Mouse (Mus musculus): Measurements from ENCODE around the gene Kcnh1. TPM values are rescaled to one million over a fixed set of nuclear protein-coding genes. Genes with fewer than 3 reads are reported as not detected.

Gene Kcnh1
- polyA plus RNA-seq, 1 experiment from 2014 or later = 3.0 TPM

DNA sequence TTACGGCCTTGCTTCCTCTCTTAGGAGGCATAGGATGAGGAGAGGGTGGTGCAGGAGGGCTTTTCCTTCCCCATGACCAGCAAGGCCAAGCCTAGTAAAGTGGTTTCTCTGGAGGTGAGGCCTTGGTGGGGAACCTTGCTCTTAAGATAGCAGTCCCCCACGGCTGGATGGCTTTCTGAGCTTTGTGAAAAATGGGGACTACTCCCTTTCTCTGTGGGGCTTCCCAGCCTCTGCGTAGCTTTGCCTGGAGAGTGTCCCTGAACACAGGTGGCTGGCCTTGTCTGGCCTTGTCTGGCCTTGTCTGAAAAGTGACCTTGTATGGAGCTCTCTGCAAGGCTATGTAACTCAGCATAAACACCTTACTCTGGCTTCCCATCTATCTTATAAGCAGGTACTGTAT, 56.3 kb downstream of the Kcnh1 start:
- no peak overlapping the region for H3K27ac ChIP-seq (ENCODE audit: low read length)
- H3K27me3 ChIP-seq (ENCODE audit: control insufficient read depth, insufficient read depth, low read depth, low read length) = no peaks in the 10 kb centered on the region
- H3K4me2 ChIP-seq (ENCODE audit: low read length) = no peak overlapping the region
- H3K4me1 ChIP-seq (ENCODE audit: control insufficient read depth, insufficient read depth, low read length) = no peaks in the 10 kb centered on the region
- no peak overlapping the region for H3K4me3 ChIP-seq (ENCODE audit: low read depth, low read length)
- ATAC-seq = no peak
- no peaks in the 10 kb centered on the region for H3K36me3 ChIP-seq (ENCODE audit: control insufficient read depth, insufficient read depth, low read length)
- 76% methylated on average over 3 of the region's 3 CpGs for WGBS
- no peaks in the 10 kb centered on the region; the same call in 1 of the 2 replicates for H3K9me3 ChIP-seq (replicated peaks; ENCODE audit: control insufficient read depth, low read length, poor library complexity, severe bottlenecking)
- H3K9ac ChIP-seq (ENCODE audit: low read depth, low read length) = no peak overlapping the region

GRCm38 (mm10) chr1:192259146-192259545, 68.6 kb downstream of the Kcnh1 start:
- H3K4me3 ChIP-seq (ENCODE audit: low read depth, low read length) = no peak overlapping the region
- no peaks in the 10 kb centered on the region for H3K4me1 ChIP-seq (ENCODE audit: control insufficient read depth, insufficient read depth, low read length)
- 86% methylated on average over 5 of the region's 5 CpGs for WGBS

DNA sequence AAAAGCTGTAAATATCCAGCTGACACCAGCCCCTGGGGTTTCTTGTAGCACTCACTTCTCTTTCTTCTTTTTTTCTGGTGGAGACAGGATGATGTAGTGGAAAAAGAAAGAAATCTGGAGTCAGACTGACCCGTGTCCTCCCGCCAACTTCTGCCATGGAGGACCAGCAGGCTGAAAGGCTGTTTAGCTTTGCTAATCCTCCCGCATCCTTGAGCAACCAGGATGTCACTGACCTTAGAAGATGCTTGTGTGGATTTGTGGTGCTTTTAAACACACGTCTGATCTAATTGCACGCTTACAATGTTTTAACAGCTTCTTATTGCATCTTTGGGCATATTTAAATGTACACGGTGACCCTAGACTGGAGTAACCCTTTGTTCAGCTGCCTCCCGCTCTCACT, 69.0 kb downstream of the Kcnh1 start:
- Histone ChIP-seq H3K27ac (ENCODE audit: low read length) (no peak overlapping the region), H3K9me3 (replicated peaks; ENCODE audit: control insufficient read depth, low read length, poor library complexity, severe bottlenecking) (no peaks in the 10 kb centered on the region), H3K9ac (ENCODE audit: low read depth, low read length) (no peak overlapping the region), H3K27me3 (ENCODE audit: control insufficient read depth, insufficient read depth, low read depth, low read length) (no peaks in the 10 kb centered on the region), H3K4me2 (ENCODE audit: low read length) (no peak overlapping the region), H3K36me3 (ENCODE audit: control insufficient read depth, insufficient read depth, low read length) (no peaks in the 10 kb centered on the region), H3K4me1 (ENCODE audit: control insufficient read depth, insufficient read depth, low read length) (no peaks in the 10 kb centered on the region), H3K4me3 (ENCODE audit: low read depth, low read length) (no peak overlapping the region)
- no peak for ATAC-seq
- 57% methylated on average over 7 of the region's 7 CpGs for WGBS

More at GRCm38 (mm10) chr1:192259146-192259545, 68.6 kb downstream of the Kcnh1 start:
- H3K27ac ChIP-seq (ENCODE audit: low read length) = no peak overlapping the region
- no peak for ATAC-seq
- H3K27me3 ChIP-seq (ENCODE audit: control insufficient read depth, insufficient read depth, low read depth, low read length) = no peaks in the 10 kb centered on the region
- no peak overlapping the region for H3K4me2 ChIP-seq (ENCODE audit: low read length)
- no peak overlapping the region for H3K9ac ChIP-seq (ENCODE audit: low read depth, low read length)
- H3K36me3 ChIP-seq (ENCODE audit: control insufficient read depth, insufficient read depth, low read length) = no peaks in the 10 kb centered on the region
- H3K9me3 ChIP-seq (replicated peaks; ENCODE audit: control insufficient read depth, low read length, poor library complexity, severe bottlenecking) = no peaks in the 10 kb centered on the region

- Histone ChIP-seq H3K27me3 (ENCODE audit: control insufficient read depth, insufficient read depth, low read depth, low read length) (no peaks in the 10 kb centered on the region), H3K27ac (ENCODE audit: low read length) (no peak overlapping the region), H3K4me2 (ENCODE audit: low read length) (no peak overlapping the region), H3K4me3 (ENCODE audit: low read depth, low read length) (no peak overlapping the region), H3K36me3 (ENCODE audit: control insufficient read depth, insufficient read depth, low read length) (no peaks in the 10 kb centered on the region), H3K9ac (ENCODE audit: low read depth, low read length) (no peak overlapping the region), H3K9me3 (replicated peaks; ENCODE audit: control insufficient read depth, low read length, poor library complexity, severe bottlenecking) (no peaks in the 10 kb centered on the region), H3K4me1 (ENCODE audit: control insufficient read depth, insufficient read depth, low read length) (no peaks in the 10 kb centered on the region)
- no peak for ATAC-seq
- whole genome bisulfite sequencing = 89% methylated on average over 1 of the region's 1 CpGs
These were observed 75.1 kb downstream of the Kcnh1 start for GRCm38 (mm10) chr1:192265704-192266103.

GRCm38 (mm10) chr1:192266956-192267355, 76.4 kb downstream of the Kcnh1 start:
- ATAC-seq = no peak

DNA sequence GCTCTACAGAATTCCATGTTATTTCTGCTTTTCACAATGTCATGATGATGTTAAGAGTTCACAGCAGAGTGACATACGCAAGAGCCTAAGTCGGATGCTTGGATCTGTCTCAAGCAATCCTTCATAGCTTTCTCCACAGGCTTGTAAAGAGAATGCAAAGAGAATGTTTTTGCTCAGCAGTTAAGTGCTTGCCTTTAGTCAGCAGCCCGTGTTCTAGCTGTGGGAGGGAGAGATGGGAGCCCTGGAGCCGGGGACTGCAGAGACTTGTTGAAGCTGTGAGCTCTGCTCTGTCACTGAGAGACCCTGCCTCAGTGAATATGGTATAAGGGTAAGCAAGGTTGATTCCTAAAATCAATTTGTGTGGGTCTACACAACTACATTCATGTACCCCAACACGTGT, 78.3 kb downstream of the Kcnh1 start:
- Histone ChIP-seq H3K9ac (ENCODE audit: low read depth, low read length) (no peak overlapping the region), H3K27me3 (ENCODE audit: control insufficient read depth, insufficient read depth, low read depth, low read length) (no peaks in the 10 kb centered on the region), H3K4me3 (ENCODE audit: low read depth, low read length) (no peak overlapping the region), H3K9me3 (replicated peaks; ENCODE audit: control insufficient read depth, low read length, poor library complexity, severe bottlenecking) (no peaks in the 10 kb centered on the region), H3K4me2 (ENCODE audit: low read length) (no peak overlapping the region), H3K4me1 (ENCODE audit: control insufficient read depth, insufficient read depth, low read length) (no peaks in the 10 kb centered on the region), H3K36me3 (ENCODE audit: control insufficient read depth, insufficient read depth, low read length) (no peaks in the 10 kb centered on the region), H3K27ac (ENCODE audit: low read length) (no peak overlapping the region)
- no peak for ATAC-seq
- 84% methylated on average over 5 of the region's 5 CpGs for WGBS

More at GRCm38 (mm10) chr1:192266956-192267355, 76.4 kb downstream of the Kcnh1 start:
- no peaks in the 10 kb centered on the region for H3K27me3 ChIP-seq (ENCODE audit: control insufficient read depth, insufficient read depth, low read depth, low read length)
- H3K4me2 ChIP-seq (ENCODE audit: low read length) = no peak overlapping the region
- WGBS = 95% methylated on average over 6 of the region's 6 CpGs
- no peaks in the 10 kb centered on the region for H3K36me3 ChIP-seq (ENCODE audit: control insufficient read depth, insufficient read depth, low read length)
- H3K4me1 ChIP-seq (ENCODE audit: control insufficient read depth, insufficient read depth, low read length) = no peaks in the 10 kb centered on the region
- no peak overlapping the region for H3K4me3 ChIP-seq (ENCODE audit: low read depth, low read length)
- H3K27ac ChIP-seq (ENCODE audit: low read length) = no peak overlapping the region
- no peak overlapping the region for H3K9ac ChIP-seq (ENCODE audit: low read depth, low read length)
- H3K9me3 ChIP-seq (replicated peaks; ENCODE audit: control insufficient read depth, low read length, poor library complexity, severe bottlenecking) = no peaks in the 10 kb centered on the region

GRCm38 (mm10) chr1:192269911-192270310, 79.3 kb downstream of the Kcnh1 start:
- WGBS = 95% methylated on average over 9 of the region's 9 CpGs
- Histone ChIP-seq H3K27me3 (ENCODE audit: control insufficient read depth, insufficient read depth, low read depth, low read length) (no peaks in the 10 kb centered on the region), H3K9ac (ENCODE audit: low read depth, low read length) (no peak overlapping the region), H3K9me3 (replicated peaks; ENCODE audit: control insufficient read depth, low read length, poor library complexity, severe bottlenecking) (no peaks in the 10 kb centered on the region), H3K36me3 (ENCODE audit: control insufficient read depth, insufficient read depth, low read length) (no peaks in the 10 kb centered on the region), H3K4me1 (ENCODE audit: control insufficient read depth, insufficient read depth, low read length) (no peaks in the 10 kb centered on the region), H3K4me3 (ENCODE audit: low read depth, low read length) (no peak overlapping the region), H3K4me2 (ENCODE audit: low read length) (no peak overlapping the region), H3K27ac (ENCODE audit: low read length) (no peak overlapping the region)
- ATAC-seq = no peak

GRCm38 (mm10) chr1:192277801-192278385, 87.3 kb downstream of the Kcnh1 start:
- Histone ChIP-seq H3K9ac (ENCODE audit: low read depth, low read length) (no peak overlapping the region), H3K4me2 (ENCODE audit: low read length) (no peak overlapping the region)
- WGBS = 27% methylated on average over 5 of the region's 5 CpGs

GRCm38 (mm10) chr1:192284340-192284739, 93.8 kb downstream of the Kcnh1 start:
- Histone ChIP-seq H3K9ac (ENCODE audit: low read depth, low read length) (no peak overlapping the region), H3K4me1 (ENCODE audit: control insufficient read depth, insufficient read depth, low read length) (no peaks in the 10 kb centered on the region), H3K4me2 (ENCODE audit: low read length) (no peak overlapping the region), H3K36me3 (ENCODE audit: control insufficient read depth, insufficient read depth, low read length) (no peaks in the 10 kb centered on the region), H3K27ac (ENCODE audit: low read length) (no peak overlapping the region), H3K27me3 (ENCODE audit: control insufficient read depth, insufficient read depth, low read depth, low read length) (no peaks in the 10 kb centered on the region), H3K4me3 (ENCODE audit: low read depth, low read length) (no peak overlapping the region), H3K9me3 (replicated peaks; ENCODE audit: control insufficient read depth, low read length, poor library complexity, severe bottlenecking) (no peaks in the 10 kb centered on the region)
- WGBS = 73% methylated on average over 3 of the region's 3 CpGs
- ATAC-seq = no peak

More at GRCm38 (mm10) chr1:192277801-192278385, 87.3 kb downstream of the Kcnh1 start:
- H3K4me1 ChIP-seq (ENCODE audit: control insufficient read depth, insufficient read depth, low read length) = 0 out of 2 replicates have a peak, but pooled peaks cover 2% of the 10 kb centered on the region
- H3K36me3 ChIP-seq (ENCODE audit: control insufficient read depth, insufficient read depth, low read length) = no peaks in the 10 kb centered on the region
- no peaks in the 10 kb centered on the region for H3K9me3 ChIP-seq (replicated peaks; ENCODE audit: control insufficient read depth, low read length, poor library complexity, severe bottlenecking)
- no peak overlapping the region for H3K27ac ChIP-seq (ENCODE audit: low read length)
- no peak for ATAC-seq
- H3K4me3 ChIP-seq (ENCODE audit: low read depth, low read length) = no peak overlapping the region
- H3K27me3 ChIP-seq (ENCODE audit: control insufficient read depth, insufficient read depth, low read depth, low read length) = no peaks in the 10 kb centered on the region

All from midbrain, embryonic 16.5 days (tissue).